Mouse (Mus musculus) heart, embryonic 11.5 days (tissue): ENCODE measurements around the gene Aimp1. TPM values are rescaled to one million over a fixed set of nuclear protein-coding genes. Genes with fewer than 3 reads are reported as not detected.

ENCODE experiments used
- ATAC-seq: fragments of 200-750 bp; cut with Nextera tagmentation; replicated peaks from 2 replicates; pipeline ENCODE4 v1.8.0; 2017; ENCODE audit warnings: moderate library complexity; ENCODE audit not compliant: insufficient number of reproducible peaks, low FRiP score, low TSS enrichment
- H3K27ac ChIP-seq: fragments of 300-500 bp; sonication (generic); 2 replicates; pipeline ENCODE4 v1.5.1; 2014; ENCODE audit warnings: mild to moderate bottlenecking, low read depth, low read length
- H3K27me3 ChIP-seq: fragments of 300-500 bp; sonication (generic); 2 replicates; pipeline ENCODE4 v1.6.1; 2014; ENCODE audit warnings: mild to moderate bottlenecking, low read length, mixed read lengths; ENCODE audit not compliant: control insufficient read depth, insufficient read depth
- H3K36me3 ChIP-seq: fragments of 300-500 bp; sonication (generic); 2 replicates; pipeline ENCODE4 v1.6.1; 2014; ENCODE audit warnings: mild to moderate bottlenecking, low read length, moderate library complexity, mixed read lengths; ENCODE audit not compliant: control insufficient read depth, insufficient read depth
- H3K4me1 ChIP-seq: fragments of 300-500 bp; sonication (generic); 2 replicates; pipeline ENCODE4 v1.6.1; 2014; ENCODE audit warnings: low read length; ENCODE audit not compliant: control insufficient read depth, insufficient read depth
- H3K4me2 ChIP-seq: fragments of 300-500 bp; sonication (generic); 2 replicates; pipeline ENCODE4 v1.6.1; 2014; ENCODE audit warnings: mild to moderate bottlenecking, moderate library complexity
- H3K4me3 ChIP-seq: fragments of 300-500 bp; sonication (generic); 2 replicates; pipeline ENCODE4 v1.5.1; 2014; ENCODE audit warnings: low read depth, low read length
- H3K9ac ChIP-seq: fragments of 300-500 bp; sonication (generic); 2 replicates; pipeline ENCODE4 v1.6.1; 2014; ENCODE audit warnings: mild to moderate bottlenecking, low read depth, low read length, moderate library complexity
- H3K9me3 ChIP-seq: fragments of 300-500 bp; sonication (generic); replicated peaks from 2 replicates; pipeline ENCODE4 v1.6.1; 2016; ENCODE audit warnings: low read length; ENCODE audit not compliant: control insufficient read depth
- WGBS: fragments of 180-500 bp; shearing (Covaris S2); extraction: QIAGEN DNeasy Blood & Tissue Kit; methylation state at CpG from one replicate; pipeline ENCODE4 v1.1.7; 2014; ENCODE audit not compliant: insufficient replicate concordance; 5-methylcytosine and 5-hydroxymethylcytosine counted together
- polyA plus RNA-seq: library from polyadenylated mRNA; unstranded; fragments of >200 nt; fragmentation: Nextera tagmentation; extraction: Ambion mirVana; gene quantifications from 2 replicates; pipeline ENCODE4 v1.2.1, GENCODE M21; 2014

Aimp1 gene
- polyA plus RNA-seq, 1 experiment from 2014 or later, result 75.6 TPM

DNA sequence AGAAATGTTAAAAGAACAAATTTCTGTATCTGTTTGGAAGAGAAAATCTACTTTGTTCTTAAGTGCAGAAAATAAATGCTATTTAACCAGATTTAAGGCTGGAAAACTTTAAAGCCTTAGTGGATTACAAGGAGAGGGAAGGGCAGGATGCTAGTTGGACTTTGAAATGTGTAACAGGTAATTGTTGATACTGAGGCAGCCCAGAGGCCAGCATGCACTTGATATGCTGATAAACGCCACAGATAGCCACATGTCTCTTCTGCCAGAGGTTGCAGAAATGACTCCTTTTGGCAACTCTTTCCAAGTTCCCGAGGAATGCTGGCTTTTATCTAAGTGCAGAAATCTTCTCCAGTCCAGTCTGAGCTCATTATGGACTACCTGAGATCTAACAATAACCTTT, 6.7 kb downstream of the Aimp1 start:
- Histone ChIP-seq H3K4me2 (no peak overlapping the region), H3K4me3 (no peak overlapping the region), H3K9ac (no peak overlapping the region), H3K4me1 (peaks cover under 1% of the 10 kb centered on the region; the same call in 1 of the 2 replicates), H3K27ac (no peak overlapping the region), H3K9me3 (no peaks in the 10 kb centered on the region), H3K36me3 (0 out of 2 replicates have a peak, but pooled peaks cover 2% of the 10 kb centered on the region), H3K27me3 (no peaks in the 10 kb centered on the region)
- 75% methylated on average over 2 of the region's 2 CpGs for WGBS
- ATAC-seq, result no peak

DNA sequence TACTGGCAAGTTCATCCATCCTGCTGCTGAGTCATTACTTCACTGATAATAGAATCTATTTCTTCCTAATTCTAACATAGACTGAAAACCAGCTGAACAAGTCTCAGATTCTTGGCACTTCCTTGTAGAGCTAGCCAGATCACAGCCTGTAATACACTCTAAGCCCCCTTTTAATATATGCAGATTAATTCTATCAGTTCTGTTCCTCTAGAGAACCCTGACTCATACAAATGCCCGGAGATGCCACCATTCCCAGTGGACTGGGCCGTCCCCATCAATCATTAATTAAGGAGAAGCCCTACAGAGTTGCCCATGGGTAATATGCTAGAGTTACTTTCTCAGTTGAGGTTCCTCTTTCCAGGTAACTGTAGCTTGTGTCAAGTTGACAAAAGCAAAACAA, 28.2 kb downstream of the Aimp1 start:
- no peak overlapping the region for H3K9ac ChIP-seq
- no peak overlapping the region for H3K27ac ChIP-seq
- H3K4me2 ChIP-seq, result no peak overlapping the region
- peaks cover 12% of the 10 kb centered on the region for H3K36me3 ChIP-seq
- H3K27me3 ChIP-seq, result no peaks in the 10 kb centered on the region
- 88% methylated on average over 2 of the region's 2 CpGs for WGBS
- H3K4me3 ChIP-seq, result no peak overlapping the region
- no peaks in the 10 kb centered on the region for H3K4me1 ChIP-seq
- no peaks in the 10 kb centered on the region for H3K9me3 ChIP-seq
- ATAC-seq, result no peak

- no peak overlapping the region for H3K27ac ChIP-seq
- no peaks in the 10 kb centered on the region for H3K9me3 ChIP-seq
- no peak overlapping the region for H3K4me2 ChIP-seq
- no peak overlapping the region for H3K4me3 ChIP-seq
- H3K27me3 ChIP-seq, result no peaks in the 10 kb centered on the region
- no peak for ATAC-seq
- 82% methylated on average over 7 of the region's 7 CpGs for WGBS
- H3K4me1 ChIP-seq, result no peaks in the 10 kb centered on the region
- H3K36me3 ChIP-seq, result no peaks in the 10 kb centered on the region
- H3K9ac ChIP-seq, result no peak overlapping the region
Measured at GRCm38 (mm10) chr3:132653959-132654358, 30.2 kb downstream of the Aimp1 start.

GRCm38 (mm10) chr3:132651776-132652175, 32.4 kb downstream of the Aimp1 start:
- H3K27me3 ChIP-seq, result no peaks in the 10 kb centered on the region
- ATAC-seq, result no peak
- no peak overlapping the region for H3K4me2 ChIP-seq
- no peak overlapping the region for H3K9ac ChIP-seq
- 72% methylated on average over 3 of the region's 3 CpGs for WGBS
- no peak overlapping the region for H3K27ac ChIP-seq
- H3K36me3 ChIP-seq, result no peaks in the 10 kb centered on the region
- no peaks in the 10 kb centered on the region for H3K4me1 ChIP-seq
- H3K9me3 ChIP-seq, result no peaks in the 10 kb centered on the region
- H3K4me3 ChIP-seq, result no peak overlapping the region

- no peak overlapping the region for H3K4me2 ChIP-seq
- no peaks in the 10 kb centered on the region for H3K9me3 ChIP-seq
- no peaks in the 10 kb centered on the region for H3K4me1 ChIP-seq
- H3K4me3 ChIP-seq, result no peak overlapping the region
- no peak overlapping the region for H3K9ac ChIP-seq
- no peaks in the 10 kb centered on the region for H3K36me3 ChIP-seq
- H3K27me3 ChIP-seq, result no peaks in the 10 kb centered on the region
- no peak for ATAC-seq
- H3K27ac ChIP-seq, result no peak overlapping the region
- 82% methylated on average over 5 of the region's 5 CpGs for WGBS
Measured at GRCm38 (mm10) chr3:132650191-132650590, 34.0 kb downstream of the Aimp1 start.

DNA sequence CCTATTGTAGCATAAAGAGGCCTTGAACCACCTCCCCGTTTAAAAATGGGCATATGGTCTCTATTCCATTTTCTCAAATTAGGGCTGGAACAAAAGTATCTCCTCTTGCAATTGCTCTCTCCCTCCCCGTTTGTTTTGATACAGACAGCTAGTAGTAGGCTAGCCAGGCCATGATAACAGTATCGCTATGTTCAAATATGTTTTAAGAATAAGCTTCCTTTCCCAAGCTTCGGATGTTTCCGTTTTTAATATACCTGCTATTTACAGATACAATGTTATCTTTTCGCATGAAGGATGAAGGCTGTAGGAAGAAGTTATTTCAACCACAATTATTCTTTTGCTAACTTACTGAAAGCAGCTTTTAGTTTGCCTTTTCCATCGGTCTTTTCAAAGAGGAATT, 34.8 kb downstream of the Aimp1 start:
- no peaks in the 10 kb centered on the region for H3K4me1 ChIP-seq

DNA sequence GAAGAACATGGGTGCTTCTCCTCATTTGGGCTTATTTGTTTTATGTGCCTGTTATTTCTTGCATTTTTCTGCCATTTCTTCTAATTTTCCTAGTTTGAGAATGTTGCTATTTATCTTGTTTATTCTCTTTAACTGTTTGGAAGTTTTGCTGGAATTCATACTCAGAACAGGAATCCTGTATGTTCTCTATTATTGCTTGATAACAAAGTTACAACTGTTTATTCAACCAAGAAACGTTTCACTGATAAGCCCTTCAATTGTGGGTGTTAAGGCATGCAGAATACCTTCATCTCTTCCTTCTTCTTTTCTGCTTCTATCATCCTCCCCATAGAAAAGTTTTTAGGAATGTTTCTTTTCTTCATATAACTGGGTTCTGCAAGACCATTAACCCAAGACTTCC, 37.4 kb downstream of the Aimp1 start:
- no peak overlapping the region for H3K27ac ChIP-seq
- H3K27me3 ChIP-seq, result no peaks in the 10 kb centered on the region
- H3K4me1 ChIP-seq, result no peaks in the 10 kb centered on the region
- H3K36me3 ChIP-seq, result no peaks in the 10 kb centered on the region
- ATAC-seq, result no peak
- H3K4me3 ChIP-seq, result no peak overlapping the region
- no peak overlapping the region for H3K4me2 ChIP-seq
- no peaks in the 10 kb centered on the region for H3K9me3 ChIP-seq
- no peak overlapping the region for H3K9ac ChIP-seq
- 16% methylated on average over 1 of the region's 1 CpGs for WGBS

More for the DNA sequence above, 34.8 kb downstream of the Aimp1 start:
- Histone ChIP-seq H3K27ac (no peak overlapping the region), H3K9ac (no peak overlapping the region), H3K9me3 (no peaks in the 10 kb centered on the region), H3K27me3 (no peaks in the 10 kb centered on the region), H3K4me2 (no peak overlapping the region), H3K36me3 (no peaks in the 10 kb centered on the region), H3K4me3 (no peak overlapping the region)
- WGBS, result 79% methylated on average over 7 of the region's 7 CpGs
- no peak for ATAC-seq

- no peaks in the 10 kb centered on the region for H3K27me3 ChIP-seq
- no peaks in the 10 kb centered on the region for H3K4me1 ChIP-seq
- H3K4me2 ChIP-seq, result no peak overlapping the region
- no peak overlapping the region for H3K4me3 ChIP-seq
- H3K36me3 ChIP-seq, result no peaks in the 10 kb centered on the region
- no peak overlapping the region for H3K27ac ChIP-seq
- 77% methylated on average over 4 of the region's 4 CpGs for WGBS
- no peaks in the 10 kb centered on the region for H3K9me3 ChIP-seq
- no peak overlapping the region for H3K9ac ChIP-seq
- no peak for ATAC-seq
Measured at GRCm38 (mm10) chr3:132644071-132644470, 40.1 kb downstream of the Aimp1 start.

DNA sequence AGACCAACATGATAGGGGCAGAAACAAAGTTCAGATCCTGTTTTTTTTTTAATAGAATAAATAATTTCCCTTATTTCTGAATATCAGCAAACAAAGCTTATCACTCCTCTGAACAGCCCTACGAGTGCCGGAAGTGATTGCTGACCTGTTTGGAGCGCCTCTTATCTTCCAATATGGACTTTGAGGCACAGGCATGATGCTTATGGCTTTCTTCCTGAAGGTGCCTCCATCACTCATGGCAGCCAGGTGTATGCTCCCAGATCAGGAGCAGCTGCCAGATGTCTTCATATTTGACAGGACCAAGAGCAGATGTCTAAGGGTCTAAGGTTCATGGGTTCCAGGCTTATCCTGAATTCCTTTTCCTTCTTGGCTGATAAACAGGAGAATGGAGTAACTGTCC, 47.1 kb downstream of the Aimp1 start:
- ATAC-seq, result no peak
- no peaks in the 10 kb centered on the region for H3K9me3 ChIP-seq
- no peaks in the 10 kb centered on the region for H3K36me3 ChIP-seq
- no peak overlapping the region for H3K4me2 ChIP-seq
- H3K9ac ChIP-seq, result no peak overlapping the region
- no peaks in the 10 kb centered on the region for H3K4me1 ChIP-seq
- no peaks in the 10 kb centered on the region for H3K27me3 ChIP-seq
- H3K4me3 ChIP-seq, result no peak overlapping the region
- H3K27ac ChIP-seq, result no peak overlapping the region
- 63% methylated on average over 3 of the region's 3 CpGs for WGBS
